Mouse (Mus musculus) CD4-positive, CD25-positive, alpha-beta regulatory T cell, adult 2 months (primary cell): ENCODE data around the gene Lilra6.
"Not testable (repeated sequence)": the region's sequence is repeated elsewhere in the genome, so short reads cannot be mapped to it uniquely, and the experiment has no call there.

Experiments used
- DNase-seq: peaks from one replicate; pipeline ENCODE4 v3.0.0-alpha.2; 2012; ENCODE audit warnings: low read depth, low spot score

Lilra6 gene

DNA sequence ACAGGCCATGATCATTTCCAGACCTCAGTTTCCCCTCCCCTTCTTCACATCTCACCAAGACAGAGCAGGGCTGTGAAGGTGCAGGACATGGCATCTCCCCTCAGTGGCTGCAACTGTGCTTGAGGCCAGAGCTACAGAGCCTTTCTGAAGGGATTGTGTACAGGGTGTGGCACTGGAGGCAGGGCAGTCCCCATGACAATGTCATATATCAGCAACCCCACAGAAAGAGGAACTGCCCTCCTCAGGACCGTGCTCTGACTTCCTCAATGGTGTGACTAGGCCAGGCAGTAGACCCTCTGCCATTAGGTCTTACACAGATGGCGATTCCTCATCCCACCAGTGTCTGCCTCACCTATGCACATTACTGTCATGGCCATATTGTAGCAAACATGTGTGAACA is at the start of gene Lilra6:
Gene Lilra6, minus strand, starts transcription at position 117 of the 400 bp plus-strand sequence.
- DNase-seq, result not testable (repeated sequence)

DNA sequence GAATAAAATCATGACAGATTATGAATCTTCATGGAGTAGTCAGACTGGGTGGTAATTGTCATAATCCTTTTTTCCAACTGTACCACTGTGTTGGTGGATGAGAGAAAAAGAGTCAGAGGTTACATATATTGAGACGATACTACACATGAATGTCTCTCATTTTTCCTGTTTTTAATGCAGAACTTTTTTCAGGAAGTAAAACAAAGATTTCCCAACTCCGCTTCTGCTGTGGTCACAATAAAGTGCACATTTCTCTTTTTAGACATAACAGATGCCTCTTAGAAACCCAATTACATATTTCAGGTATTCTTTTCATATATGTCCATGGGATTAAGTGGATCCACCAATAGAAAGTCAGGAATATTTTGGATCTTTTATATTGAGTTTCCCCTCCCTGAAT is 46.7 kb upstream of the Lilra6 start:
- no peak for DNase-seq

DNA sequence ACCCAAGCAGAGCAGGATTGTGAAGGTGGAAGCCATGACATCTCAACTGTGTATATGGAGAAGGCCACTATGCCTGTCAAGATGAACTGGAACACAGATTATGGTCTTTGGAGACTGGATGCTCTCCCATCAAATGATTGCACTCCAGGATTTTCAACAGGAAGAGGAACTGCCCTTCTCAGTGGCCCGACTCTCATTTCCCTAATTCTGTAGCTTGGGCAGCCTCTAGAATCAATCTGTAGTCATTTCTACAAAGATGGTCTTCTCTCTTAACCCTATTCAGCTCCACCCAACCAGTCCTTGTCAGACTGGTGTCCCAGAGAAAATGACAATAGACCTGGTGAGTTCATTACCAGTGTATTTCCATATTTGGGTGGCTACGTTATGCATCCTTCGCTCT is 42.1 kb upstream of the Lilra6 start:
- DNase-seq, result no peak

- no peak for DNase-seq
These were observed 33.9 kb upstream of the Lilra6 start for GRCm38 (mm10) chr7:3949159-3949558.

DNA sequence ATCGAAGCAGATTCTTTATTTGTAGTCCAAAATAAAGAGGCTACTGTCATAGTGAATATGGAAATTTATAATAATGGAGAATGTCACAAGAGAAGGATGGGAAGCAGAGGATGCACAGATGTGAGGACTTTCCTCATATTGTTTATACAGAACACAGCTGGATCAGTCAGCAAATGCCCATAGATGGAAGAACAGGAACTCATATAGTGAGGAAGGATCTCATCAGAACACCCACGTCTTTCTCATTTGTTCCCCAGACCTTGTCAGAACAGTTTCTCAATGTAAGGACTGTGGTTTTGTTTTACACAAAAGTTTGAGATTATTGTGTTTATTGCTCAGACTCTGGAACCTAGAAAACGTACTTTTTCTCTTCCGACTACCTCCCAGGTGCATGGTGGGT is 32.9 kb upstream of the Lilra6 start:
- no peak for DNase-seq

DNA sequence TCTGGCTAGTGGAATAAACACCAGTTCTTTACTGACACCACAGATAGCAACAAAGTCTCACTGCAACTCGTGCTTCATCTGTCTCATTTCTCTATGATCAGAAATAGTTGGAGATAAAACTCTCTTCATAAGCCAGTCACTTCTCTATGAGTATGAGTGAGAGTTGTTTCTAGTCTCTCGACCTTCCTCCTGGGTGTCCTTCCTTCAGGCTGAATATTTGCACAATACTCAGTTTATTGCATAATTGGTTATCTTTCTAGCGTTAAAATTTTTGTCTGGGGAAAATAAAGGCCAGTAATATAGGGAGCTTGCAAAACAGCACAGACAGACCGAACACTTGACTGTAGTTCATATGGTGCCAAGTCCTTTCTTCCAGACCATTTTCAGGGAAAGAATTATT is 30.8 kb upstream of the Lilra6 start:
- no peak for DNase-seq

DNA sequence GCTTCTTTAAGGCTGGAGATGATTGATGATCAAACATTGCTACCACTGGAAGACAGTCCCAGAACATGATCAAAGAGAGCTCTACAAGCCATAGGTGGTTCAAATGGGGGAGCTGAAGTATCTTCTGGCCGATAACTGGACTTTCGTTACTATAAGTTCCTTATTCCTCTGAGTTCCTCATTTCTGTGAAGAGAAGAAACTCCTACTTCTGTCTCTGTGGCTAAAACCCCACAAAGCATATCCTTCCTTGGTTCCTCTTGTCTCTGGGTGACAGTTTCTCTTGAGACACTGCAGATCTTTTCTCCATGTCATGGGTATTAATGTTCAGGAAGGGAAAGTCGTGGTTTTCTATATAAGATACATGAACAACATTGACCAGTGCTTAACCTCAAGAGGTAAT is 25.6 kb upstream of the Lilra6 start:
- DNase-seq, result no peak

DNA sequence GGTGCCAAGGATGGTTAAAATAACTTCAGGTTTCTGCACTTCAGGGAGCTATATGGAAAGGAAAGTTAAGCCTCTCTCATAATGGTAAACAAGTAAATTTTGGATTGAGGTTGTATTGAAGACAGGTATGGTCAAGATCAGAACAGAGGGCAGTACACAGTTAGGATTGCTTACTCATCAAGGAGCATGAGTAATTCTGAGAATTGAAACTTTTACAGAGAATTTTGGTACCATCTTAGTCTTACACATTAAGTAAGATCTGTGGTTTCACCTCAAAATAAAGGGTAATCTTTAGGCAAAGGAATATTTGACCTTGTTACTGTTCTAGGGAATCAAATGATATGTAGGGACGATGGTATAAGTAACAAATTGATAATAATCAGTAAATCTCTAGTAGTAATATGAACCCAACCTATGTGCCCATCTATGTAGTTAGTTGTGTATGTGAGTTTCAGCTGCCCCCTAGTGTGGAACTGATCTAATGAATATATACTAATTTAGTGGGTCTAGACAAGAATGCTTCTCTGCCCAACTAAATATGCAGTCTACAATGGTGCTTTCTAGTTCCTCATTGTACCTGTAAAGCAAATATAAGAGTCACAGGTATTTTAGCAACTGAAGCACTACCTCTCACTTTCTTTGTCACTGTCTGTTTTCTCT is 24.7 kb upstream of the Lilra6 start:
- DNase-seq, result peak; percentile 11

DNA sequence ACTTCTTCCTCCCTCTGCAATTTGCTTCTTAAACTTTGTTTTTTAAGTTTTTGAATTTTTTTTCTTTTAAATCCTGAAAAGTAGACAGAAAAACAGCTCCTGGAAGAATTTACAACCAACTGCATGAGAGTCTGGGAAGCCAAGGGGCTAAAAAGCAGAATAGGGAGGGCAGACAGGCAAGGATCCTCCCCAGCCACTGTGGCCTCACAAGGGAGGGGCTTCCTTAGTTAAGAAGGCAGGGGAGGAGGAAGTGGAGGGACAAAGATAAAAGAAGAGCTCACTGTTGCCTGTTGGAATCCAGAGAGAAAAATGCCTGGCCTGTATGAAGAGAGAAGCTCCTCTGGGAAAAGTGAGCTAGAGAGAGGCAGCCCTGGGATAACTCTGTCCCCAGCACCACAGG is 20.2 kb upstream of the Lilra6 start:
- not testable (repeated sequence) for DNase-seq

- peak; percentile 31 for DNase-seq
These were observed 11.6 kb downstream of the Lilra6 start for GRCm38 (mm10) chr7:3903704-3904103.

- DNase-seq, result not testable (repeated sequence)
These were observed 17.2 kb downstream of the Lilra6 start, which contains the start of gene Gm14548 for GRCm38 (mm10) chr7:3898036-3898590. Gm14548 (minus strand) TSS chr7:3898120.

- DNase-seq, result not testable (repeated sequence)
These were observed 40.3 kb downstream of the Lilra6 start for GRCm38 (mm10) chr7:3875032-3875431.
